Mouse (Mus musculus) left cerebral cortex, adult 8-10 months (tissue): Measurements from ENCODE around the gene Gba2. TPM values are rescaled to one million over a fixed set of nuclear protein-coding genes. Genes with fewer than 3 reads are reported as not detected.
A peak's percentile ranks its signal among the peaks of the same experiment; 100 is the strongest.
"Not testable (repeated sequence)": the region's sequence is repeated elsewhere in the genome, so short reads cannot be mapped to it uniquely, and the experiment has no call there.

Experiments used
- DNase-seq, 2 experiments: peaks; one replicate each; pipeline ENCODE4 v3.0.0; 2022; ENCODE audit warnings: low spot score in 2 of 2
- total RNA-seq, 4 experiments: library from RNA; stranded (reverse); gene quantifications; 2 replicates each; pipeline ENCODE4 v1.2.4; 2022

Gba2 gene
- total RNA-seq, 4 experiments from 2014 or later, result 62.1 to 69.7 (median 65.6) TPM

DNA sequence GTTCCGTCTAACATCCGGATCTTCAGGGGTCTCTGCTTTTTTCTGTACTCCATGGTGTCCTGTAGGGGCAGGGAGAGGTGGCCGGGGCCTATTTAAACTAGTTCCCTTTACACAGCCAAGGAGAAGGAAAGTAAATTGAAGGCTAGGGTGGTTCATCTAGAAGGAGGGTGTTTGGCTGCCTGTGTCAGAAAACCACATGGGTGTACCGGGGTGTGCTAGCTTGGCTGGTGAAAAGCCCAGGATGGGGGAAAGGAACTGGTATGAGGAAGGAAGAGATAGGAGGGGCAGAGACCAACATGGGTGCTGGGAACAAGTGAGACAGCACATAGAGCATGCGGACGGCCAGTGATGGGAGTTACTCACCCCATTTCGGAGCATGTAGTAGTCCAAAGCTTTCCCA is 22.7 kb downstream of the Gba2 start:
- no peak for DNase-seq

DNA sequence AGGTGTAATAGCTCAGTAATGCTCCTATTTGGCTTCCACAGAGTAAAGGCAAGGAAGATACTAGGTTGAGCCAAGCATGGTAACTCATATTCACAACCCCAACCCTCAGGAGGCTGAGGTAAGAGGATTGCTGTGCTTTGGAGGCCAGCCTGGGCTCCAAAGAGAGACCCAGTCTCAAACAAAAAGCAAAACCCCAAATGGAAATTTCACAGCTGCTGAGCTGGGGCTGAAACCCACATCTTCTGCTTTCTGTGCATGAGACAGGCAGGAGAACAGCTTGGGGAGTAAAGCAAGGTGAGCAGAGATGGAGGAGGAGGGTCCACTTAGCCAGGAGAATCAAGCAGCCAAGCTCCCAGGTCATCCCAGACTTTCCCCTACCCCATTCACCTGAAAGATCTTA is 24.8 kb downstream of the Gba2 start:
- DNase-seq, result no peak

DNA sequence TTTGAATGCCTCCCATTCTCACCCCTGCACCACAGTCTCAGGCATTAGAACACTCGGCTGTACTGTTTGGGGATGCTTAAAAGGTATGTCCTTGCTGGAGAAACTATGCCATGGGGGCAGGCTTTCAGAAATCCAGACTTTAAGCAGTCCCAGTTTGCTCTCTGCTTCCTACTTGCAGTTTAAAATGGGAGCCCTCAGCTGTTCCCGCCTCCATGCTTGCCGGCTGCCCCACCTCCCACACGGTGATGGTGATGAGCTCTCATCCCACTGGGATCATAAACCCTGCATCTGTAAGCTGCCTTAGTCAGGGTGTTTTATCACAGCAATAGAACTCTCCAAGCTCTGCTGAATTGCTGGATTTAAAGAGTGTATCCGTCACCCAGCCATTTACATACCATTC is 26.2 kb downstream of the Gba2 start:
- DNase-seq, result peak in 1 of 2 experiments; percentile 76

DNA sequence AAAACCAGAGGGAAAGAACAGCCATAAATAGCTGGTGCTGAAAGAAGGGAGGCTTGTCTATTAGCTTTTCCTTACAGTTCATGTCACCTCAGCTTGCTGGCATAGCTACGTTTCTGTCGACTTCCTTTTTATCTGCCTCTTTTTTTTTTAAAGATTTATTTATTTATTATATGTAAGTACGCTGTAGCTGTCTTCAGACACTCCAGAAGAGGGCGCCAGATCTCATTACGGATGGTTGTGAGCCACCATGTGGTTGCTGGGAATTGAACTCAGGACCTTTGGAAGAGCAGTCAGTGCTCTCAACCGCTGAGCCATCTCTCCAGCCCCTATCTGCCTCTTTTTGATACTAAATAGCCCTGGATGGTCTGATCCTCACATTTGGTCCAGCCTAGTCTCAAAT is 26.8 kb downstream of the Gba2 start:
- DNase-seq, result not testable (repeated sequence)

DNA sequence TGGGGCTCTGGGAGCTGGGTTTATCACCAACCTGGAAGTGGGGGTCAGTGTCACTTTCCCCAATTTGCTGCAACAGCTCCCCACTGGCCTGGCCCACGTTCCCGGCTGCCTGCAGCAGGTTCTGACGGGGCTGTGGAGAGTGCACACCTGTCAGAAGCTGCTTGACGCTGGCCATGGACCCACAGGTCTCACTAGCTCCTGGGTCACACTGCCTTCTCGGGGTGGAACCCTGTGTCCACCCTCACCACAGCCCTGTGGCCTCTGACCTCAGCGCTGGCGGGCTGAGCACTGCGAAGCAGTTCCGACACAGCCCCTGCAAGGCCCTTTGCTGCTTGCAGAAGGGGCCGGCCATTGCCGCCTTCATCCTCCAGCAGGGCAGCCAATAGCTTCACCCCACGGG is 29.6 kb downstream of the Gba2 start:
- DNase-seq, result no peak

DNA sequence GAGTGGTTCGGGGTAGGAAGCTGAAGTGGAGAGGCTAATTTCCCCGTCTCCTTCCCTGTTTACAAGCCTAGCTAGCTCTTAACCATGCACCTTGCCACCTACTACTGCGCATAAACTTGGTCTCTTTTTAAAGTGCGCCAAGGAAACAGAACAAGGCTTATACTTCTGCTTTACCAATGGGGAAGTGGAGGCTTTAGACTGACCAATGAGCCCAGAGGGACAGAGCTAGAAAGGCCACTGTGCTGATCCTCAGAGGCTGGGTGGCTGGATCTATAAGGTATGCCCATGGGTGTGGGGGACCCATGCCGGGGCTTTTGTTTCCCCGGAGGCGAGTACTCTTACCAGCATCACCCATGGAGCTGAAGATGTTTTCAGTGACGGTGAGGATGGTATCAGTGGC is 31.5 kb downstream of the Gba2 start:
- no peak for DNase-seq

DNA sequence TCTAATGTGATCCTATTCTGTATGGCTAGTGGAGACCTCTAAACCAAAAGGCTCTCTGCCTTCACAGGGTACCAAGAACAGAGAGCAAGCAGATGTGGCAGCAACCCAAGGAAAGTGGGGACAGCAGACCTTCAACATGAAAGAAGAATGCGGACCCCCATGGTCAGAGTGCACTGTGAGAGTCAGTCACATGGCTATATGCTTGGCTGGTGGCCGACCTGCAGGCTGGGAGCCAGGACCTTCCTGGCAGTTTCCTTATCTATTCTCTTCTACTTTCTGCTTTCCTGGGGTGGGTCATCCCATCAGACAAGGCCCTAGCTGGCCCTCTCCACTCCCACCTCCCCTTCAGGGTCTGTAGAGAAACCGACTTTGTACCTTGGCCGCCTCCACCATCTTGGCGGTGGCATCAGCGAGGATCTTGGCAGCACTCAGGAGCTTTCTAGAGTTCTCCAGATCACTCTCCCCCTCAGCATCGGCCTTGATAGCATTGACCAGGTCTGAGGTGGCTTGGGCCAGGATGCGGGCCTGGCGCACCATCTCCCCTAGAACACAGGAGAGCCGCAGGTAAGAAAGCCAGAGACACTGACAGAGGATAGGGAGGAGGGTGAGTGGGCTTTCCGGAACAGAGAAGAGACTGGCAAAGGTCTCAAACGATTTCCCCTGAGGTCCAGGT is 32.2 kb downstream of the Gba2 start:
- DNase-seq, result no peak

DNA sequence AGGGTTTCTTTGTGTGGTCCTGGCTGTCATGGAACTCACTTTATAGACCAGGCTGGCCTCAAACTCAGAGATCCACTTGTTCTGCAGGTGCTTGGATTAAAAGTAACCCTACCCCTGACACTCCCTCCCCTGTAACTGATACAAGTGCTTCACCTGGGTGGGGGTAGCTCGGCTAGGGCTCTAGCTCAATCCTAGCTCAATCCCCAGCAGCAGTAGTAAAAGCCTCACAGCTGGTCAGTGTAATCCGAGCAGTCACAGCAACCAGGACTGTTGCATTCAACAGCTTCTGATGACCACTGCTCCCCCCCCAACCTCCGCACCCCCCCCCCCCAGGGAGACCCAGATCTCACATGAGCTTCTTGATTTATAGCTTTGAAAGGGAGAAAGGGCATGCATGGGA is 36.6 kb downstream of the Gba2 start:
- no peak for DNase-seq

DNA sequence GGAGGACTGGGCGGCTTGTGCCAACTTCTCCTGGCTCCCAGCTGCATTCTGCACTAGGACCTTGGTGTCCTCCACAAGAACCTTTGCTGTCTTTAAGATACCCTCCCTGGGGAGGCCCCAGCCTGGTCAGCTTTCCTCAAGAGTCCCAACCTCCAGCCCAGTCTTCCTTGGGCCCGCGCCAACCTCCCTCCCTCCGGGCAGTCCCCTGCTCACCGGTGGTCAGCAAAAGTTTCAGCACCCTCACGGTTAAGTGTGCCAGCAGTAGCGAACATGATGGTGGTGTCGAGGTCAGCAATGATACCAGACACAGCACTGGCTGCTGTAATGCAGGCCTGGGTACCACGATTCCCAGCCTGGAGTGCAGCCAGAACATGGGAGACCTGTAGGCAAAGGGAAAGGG is 42.6 kb downstream of the Gba2 start:
- no peak for DNase-seq

DNA sequence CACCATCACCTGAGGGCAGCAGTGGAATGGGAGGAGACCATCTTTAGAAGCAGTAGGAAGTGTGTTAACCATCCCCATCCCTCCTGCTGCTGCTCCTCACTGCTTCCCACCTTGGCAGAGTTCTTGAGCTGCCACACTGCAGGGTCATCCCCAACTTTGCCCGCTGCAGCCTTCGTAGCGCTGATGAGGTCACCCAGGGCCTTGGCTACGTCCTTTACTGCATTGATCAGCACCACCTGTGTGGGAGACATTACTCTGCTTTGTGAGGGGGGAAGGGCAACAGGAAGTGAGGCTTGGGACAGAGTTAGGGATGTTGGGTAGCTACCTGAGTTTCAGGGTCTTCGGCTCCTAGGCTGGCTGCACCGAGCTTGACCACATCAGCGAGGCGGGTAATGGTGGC is 43.0 kb downstream of the Gba2 start:
- no peak for DNase-seq

DNA sequence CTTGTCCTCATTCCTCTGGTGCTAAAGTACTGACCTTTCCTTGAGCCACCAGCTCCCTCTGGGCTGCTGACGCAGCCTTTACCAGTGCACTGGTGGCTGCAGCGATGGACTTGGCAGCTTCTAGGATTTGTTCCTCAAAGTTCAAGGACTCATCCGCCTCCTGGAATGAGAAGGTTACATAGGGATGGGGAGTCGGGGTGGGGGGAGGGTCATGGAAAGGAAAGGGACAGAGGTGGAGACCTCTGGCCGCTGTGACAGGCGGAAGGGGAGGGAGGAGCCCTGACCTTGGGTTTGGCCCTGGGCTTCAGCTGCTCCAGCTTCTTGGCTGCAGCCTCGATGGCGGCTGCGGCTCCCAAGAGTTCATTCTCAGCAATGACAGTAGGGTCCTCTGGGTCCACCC is 45.4 kb downstream of the Gba2 start:
- DNase-seq, result no peak

DNA sequence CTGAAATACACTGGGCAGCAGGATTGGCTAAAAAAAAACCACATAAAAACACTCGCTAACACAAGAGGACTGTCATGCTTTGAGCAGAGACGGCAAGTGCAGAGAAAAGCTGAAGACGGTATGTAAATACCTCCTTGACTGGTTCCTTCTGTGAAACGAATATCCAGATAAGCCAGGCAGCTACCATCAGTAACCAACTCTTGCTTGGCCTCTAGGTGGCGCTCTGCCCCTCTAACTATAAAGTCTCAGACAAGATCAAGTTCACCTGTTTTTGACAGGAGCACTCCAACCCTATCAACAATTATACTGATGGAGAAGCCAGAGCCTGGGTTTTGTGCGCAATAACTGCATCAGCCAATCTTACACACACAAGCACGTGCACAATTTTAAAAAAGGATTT is 48.1 kb downstream of the Gba2 start:
- peak; percentile 47 to 54 for DNase-seq

DNA sequence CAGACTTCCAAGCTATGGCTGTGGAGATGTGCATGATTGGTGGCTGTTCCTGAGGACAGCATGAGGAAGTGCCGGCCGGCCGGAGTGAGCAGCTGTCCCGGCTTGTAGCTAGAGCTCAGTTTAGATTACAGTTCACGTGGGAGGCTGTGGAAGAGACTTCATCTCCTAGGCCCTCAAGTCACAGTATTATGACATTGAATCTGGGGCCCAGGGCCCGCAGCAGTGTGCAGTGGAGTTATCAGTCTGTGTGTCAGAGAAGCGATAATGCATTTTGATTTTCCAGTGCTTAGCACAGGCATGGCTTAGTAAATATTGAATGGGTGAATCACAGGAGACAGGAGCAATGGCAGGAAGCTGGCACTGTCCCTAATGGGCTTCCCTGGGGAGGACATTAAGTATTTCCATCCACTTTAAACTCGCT is 48.6 kb downstream of the Gba2 start:
- DNase-seq, result no peak

DNA sequence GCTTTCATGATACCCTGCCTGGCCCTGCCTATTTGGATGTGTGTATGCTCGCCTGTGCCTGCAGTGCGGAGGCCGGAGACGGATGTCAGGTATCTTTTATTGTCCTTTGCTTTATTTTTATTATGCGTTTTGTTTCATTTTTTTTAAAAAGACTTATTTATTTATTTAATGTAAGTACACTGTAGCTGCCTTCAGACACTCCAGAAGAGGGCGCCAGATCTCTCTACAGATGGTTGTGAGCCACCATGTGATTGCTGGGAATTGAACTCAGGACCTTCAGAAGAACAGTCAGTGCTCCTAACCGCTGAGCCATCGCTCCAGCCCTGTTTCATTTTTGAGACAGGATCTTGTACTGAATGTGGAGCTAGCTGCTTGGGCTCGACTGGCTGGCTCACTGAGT is 50.2 kb downstream of the Gba2 start:
- DNase-seq, result no peak

DNA sequence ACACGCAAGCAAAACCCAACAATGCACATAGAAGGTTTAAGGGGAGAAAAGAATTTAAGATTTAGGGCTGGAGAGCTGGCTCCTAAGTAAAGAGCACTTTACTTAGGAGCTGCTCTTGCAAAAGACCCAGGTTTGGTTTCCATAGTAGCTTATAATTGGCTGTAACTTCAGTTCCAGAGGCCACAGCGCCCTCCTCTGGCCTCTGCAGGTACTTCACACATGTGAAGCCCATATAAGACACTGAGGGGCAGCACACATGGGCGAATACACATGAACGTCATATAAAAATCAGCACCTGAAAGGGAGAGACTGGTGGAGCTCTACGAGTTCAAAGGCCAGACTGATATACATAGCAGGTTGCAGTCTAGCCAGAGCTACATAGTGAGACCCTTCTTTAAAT is 50.8 kb downstream of the Gba2 start:
- no peak for DNase-seq

DNA sequence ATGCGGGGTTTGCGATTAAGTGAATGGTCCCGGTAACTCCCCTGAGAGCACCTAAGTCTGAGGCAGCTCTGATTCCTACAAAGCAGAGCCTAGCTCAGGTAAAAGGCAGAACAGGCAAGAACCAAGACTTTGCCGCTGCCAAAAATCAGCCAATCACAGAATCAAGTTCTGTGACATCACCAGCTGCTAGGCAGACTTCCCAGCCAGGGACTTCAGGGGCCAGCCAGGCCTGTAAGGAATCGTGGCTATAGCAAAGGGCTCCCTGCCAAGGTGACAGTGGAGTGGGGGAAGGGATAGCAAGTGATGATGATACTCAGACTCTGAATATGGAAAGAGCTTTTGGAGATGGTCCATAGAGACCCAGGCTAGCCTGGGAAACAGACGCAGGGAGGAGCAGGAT is 58.7 kb downstream of the Gba2 start:
- DNase-seq, result peak; percentile 58 to 91

DNA sequence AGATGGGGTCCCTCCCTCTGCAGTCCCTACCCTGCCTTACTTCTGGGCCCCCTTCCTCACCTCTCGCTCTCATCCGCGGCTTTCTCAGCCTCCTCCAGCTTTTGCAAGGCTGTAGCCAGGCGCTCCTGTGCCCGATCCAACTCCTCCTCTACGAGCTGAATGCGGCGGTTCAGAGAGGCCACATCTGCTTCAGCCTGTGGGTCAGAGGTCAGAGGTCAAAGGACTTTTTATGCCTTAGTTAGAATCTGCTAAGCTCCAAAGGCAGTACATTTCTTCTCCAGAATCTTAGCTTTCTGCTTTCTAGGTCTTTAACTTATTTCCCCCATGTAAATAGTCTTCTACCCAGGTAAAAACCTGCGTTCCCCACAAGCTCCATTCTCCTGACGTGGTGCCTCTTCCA is 59.1 kb downstream of the Gba2 start:
- DNase-seq, result no peak

Other genes starting within 250 kb of the Gba2 start
- gene Rusc2, start 196.9 kb downstream of the Gba2 start, total RNA-seq, result 100 to 1,000 TPM; 116 to 144 (median 123) TPM
- gene Fam166b, start 149.7 kb downstream of the Gba2 start, total RNA-seq, result 1 to 10 TPM; 1.3 to 1.9 (median 1.4) TPM
- 10 to 100 TPM; 91.7 to 98.0 (median 95.6) TPM for gene Tesk1, start 136.9 kb downstream of the Gba2 start, total RNA-seq
- gene Cd72, start 124.2 kb downstream of the Gba2 start, total RNA-seq, result 1 to 10 TPM in 3 of 4 experiments, under 1 TPM in 1; 0.38 to 2.9 (median 1.6) TPM
- gene Sit1, start 95.1 kb downstream of the Gba2 start, total RNA-seq, result under 1 TPM in 1 of 4 experiments, not detected in 3; 0.46 TPM
- 10 to 100 TPM; 26.5 to 37.8 (median 30.1) TPM for gene Ccdc107, start 86.0 kb downstream of the Gba2 start, total RNA-seq
- 1 to 10 TPM; 1.2 to 2.2 (median 1.6) TPM for gene Arhgef39, start 79.2 kb downstream of the Gba2 start, total RNA-seq
- 1 to 10 TPM; 2.1 to 5.1 (median 2.8) TPM for gene Car9, start 71.9 kb downstream of the Gba2 start, total RNA-seq
- gene Tpm2, start 55.1 kb downstream of the Gba2 start, total RNA-seq, result 10 to 100 TPM; 11.7 to 14.4 (median 13.8) TPM
- gene Creb3, start 16.5 kb downstream of the Gba2 start, total RNA-seq, result 10 to 100 TPM; 68.2 to 77.9 (median 73.6) TPM
- gene Tln1, start 16.2 kb downstream of the Gba2 start, total RNA-seq, result 10 to 100 TPM; 38.8 to 55.7 (median 46.1) TPM
- 10 to 100 TPM; 47.0 to 60.5 (median 49.8) TPM for gene Rgp1, start 158 bp downstream of the Gba2 start, total RNA-seq
- gene Msmp, start 5.6 kb upstream of the Gba2 start, total RNA-seq, result 1 to 10 TPM in 1 of 4 experiments, not detected in 3; 1.1 TPM
- gene Npr2, start 53.1 kb upstream of the Gba2 start, total RNA-seq, result 10 to 100 TPM; 42.5 to 60.2 (median 56.9) TPM
- 1 to 10 TPM; 1.3 to 1.6 (median 1.5) TPM for gene Spag8, start 74.7 kb upstream of the Gba2 start, total RNA-seq
- gene Hint2, start 77.6 kb upstream of the Gba2 start, total RNA-seq, result 10 to 100 TPM; 29.6 to 46.8 (median 41.6) TPM
- gene Tmem8b, start 90.1 kb upstream of the Gba2 start, total RNA-seq, result 10 to 100 TPM; 56.5 to 59.6 (median 57.4) TPM
- 1 to 10 TPM; 1.2 to 2.0 (median 1.6) TPM for gene Fam221b, start 90.3 kb upstream of the Gba2 start, total RNA-seq
- not detected for gene Olfr70, start 121.9 kb upstream of the Gba2 start, total RNA-seq
- not detected for gene Olfr71, start 131.4 kb upstream of the Gba2 start, total RNA-seq
- gene Hrct1, start 148.3 kb upstream of the Gba2 start, total RNA-seq, result under 1 TPM; 0.60 to 0.91 (median 0.75) TPM
- gene Spaar, start 151.2 kb upstream of the Gba2 start, total RNA-seq, result under 1 TPM; 0.39 to 0.91 (median 0.81) TPM
- gene Olfr159, start 192.1 kb upstream of the Gba2 start, total RNA-seq, result under 1 TPM in 1 of 4 experiments, not detected in 3; 0.42 TPM
- not detected for gene Olfr156, start 245.0 kb upstream of the Gba2 start, total RNA-seq